Mouse (Mus musculus): ENCODE data around the gene Arhgap24. TPM values are rescaled to one million over a fixed set of nuclear protein-coding genes. Genes with fewer than 3 reads are reported as not detected.

The Arhgap24 gene
- total RNA-seq, 2 experiments from 2014 or later: 0.17 TPM; not detected in 1

GRCm38 (mm10) chr5:102568764-102569163 is 87.6 kb downstream of the Arhgap24 start:
- no peak for ATAC-seq (replicated peaks; ENCODE audit: low FRiP score, poor library complexity, severe bottlenecking)

GRCm38 (mm10) chr5:102571445-102571844 is 90.3 kb downstream of the Arhgap24 start:
- no peak for ATAC-seq (replicated peaks; ENCODE audit: low FRiP score, poor library complexity, severe bottlenecking)

DNA sequence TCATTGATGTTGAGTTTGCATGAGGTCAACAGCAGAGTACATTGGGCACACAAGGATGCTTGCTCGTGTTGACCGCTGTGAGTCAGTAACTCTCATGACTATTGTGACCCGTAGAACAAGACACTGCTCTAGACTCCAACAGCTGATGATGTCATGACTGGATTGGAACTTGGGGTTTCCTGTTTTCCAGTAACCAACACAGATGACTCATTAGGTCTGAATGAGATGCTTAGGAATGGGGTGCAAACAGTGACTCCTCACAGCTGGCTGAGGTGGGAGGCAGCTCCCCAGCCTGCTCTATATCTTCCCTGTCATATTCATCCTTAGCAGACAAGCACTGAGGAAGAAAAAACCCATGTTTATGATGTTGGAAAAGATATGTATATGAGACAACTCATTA is 95.6 kb downstream of the Arhgap24 start:
- ATAC-seq (replicated peaks; ENCODE audit: low FRiP score, poor library complexity, severe bottlenecking): no peak

- ATAC-seq (replicated peaks; ENCODE audit: low FRiP score, poor library complexity, severe bottlenecking): no peak
Measured at GRCm38 (mm10) chr5:102577729-102578128, 96.5 kb downstream of the Arhgap24 start.

GRCm38 (mm10) chr5:102578431-102578830 is 97.2 kb downstream of the Arhgap24 start:
- ATAC-seq (replicated peaks; ENCODE audit: low FRiP score, poor library complexity, severe bottlenecking): no peak

DNA sequence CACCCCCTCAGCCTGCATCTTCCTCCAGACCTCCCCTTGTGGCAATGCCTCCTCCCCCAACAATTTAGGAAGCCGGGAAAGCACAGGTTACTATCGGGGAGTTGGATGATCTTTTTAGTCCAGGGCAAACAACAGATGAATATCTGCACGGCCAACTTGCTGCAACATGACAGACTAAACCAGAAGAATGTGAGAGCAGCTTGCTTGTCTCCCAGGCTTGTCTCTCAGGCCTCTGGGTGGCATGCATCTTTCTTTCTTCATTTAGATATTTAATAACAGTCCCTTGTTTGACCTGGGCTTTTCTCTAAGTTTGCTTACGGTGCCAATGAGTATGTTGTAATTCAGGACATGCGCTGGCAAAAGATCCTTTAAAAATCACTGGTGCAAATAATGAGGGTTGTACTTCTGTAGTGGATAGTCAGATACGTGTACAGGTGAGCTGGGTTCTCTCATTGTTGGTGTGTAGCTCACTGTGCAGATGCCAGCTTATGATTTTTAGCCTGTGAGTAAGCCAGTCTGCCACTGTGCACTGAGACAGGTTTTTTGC is 101.7 kb downstream of the Arhgap24 start:
- ATAC-seq (replicated peaks; ENCODE audit: low FRiP score, poor library complexity, severe bottlenecking): no peak

GRCm38 (mm10) chr5:102591422-102591821 is 110.2 kb downstream of the Arhgap24 start:
- no peak for ATAC-seq (replicated peaks; ENCODE audit: low FRiP score, poor library complexity, severe bottlenecking)

- no peak for ATAC-seq (replicated peaks; ENCODE audit: low FRiP score, poor library complexity, severe bottlenecking)
Measured at GRCm38 (mm10) chr5:102593058-102593457, 111.9 kb downstream of the Arhgap24 start.

DNA sequence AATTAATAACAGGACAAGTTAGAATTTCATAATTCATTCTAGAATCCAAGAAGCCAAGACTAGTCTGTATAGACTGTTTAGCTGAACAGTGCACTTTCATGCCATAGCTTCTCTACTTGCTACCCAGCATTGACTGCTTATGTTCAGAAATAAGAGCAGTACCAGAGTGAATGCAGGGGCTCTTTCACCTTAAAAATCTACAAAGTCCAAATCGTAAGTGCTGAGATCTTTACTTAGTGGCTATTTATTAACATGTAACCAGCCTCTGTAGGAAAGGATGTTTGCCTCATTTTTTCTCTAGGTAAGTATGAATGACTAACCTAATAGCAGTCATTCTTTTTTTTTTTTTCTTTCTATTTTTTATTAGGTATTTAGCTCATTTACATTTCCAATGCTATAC is 117.9 kb downstream of the Arhgap24 start:
- no peak for ATAC-seq (replicated peaks; ENCODE audit: low FRiP score, poor library complexity, severe bottlenecking)

DNA sequence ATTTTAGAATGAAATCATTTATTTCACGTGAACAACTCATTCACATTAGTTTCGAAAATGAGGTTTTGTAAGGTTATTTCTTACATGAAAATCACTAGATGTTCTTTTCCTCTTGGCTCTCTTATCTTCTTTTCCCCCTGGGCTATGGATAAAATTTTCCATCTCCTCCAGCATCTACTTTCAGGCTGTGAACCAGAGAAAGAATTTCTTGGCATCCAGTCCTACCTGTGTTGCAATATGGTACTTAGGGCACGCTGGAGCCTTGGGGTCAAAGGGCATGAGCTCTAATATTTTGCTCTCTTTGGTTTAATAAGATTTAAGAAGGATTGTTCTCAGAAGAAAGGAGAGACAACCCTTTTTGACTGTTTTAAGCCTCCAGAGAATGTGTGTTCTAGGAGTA is 132.4 kb downstream of the Arhgap24 start:
- no peak for ATAC-seq (replicated peaks; ENCODE audit: low FRiP score, poor library complexity, severe bottlenecking)

DNA sequence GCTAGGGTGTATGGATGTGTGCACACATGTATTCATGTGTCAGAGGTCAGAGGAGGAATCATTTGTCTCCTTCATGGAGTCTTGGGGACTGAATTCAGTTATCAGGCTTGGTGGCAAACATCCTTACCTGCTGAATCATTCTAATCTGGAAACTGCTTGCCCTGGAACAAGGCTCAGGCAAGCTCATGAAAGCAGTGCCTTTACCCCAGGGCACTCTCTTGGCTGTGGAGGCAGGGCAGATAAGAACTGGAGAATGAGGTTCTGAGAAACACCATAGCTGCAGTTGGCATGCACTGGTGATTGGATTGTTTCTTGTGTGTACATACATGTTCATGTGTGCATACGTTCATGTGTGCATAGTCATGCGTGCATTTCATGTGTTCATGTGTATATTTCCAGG is 132.9 kb downstream of the Arhgap24 start:
- no peak for ATAC-seq (replicated peaks; ENCODE audit: low FRiP score, poor library complexity, severe bottlenecking)

DNA sequence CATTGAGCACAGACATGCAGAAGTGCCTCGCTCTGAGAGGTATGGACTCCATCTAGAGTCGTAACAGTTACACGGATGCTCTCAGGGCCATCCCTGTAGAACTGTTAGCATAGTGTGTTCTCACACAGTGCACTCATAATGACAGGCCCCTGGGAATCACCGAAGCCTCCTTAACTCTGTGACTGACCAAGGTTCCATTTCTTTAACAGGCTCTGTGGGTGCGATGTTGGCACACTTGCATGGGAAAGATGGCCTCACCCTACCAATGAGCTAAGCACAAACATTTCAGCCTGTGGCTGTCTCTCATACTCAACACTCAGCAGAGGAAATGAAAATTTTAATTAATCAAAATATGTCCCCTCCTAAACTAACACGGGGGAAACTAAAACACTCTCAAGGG is 134.1 kb downstream of the Arhgap24 start:
- no peak for ATAC-seq (replicated peaks; ENCODE audit: low FRiP score, poor library complexity, severe bottlenecking)

- no peak for ATAC-seq (replicated peaks; ENCODE audit: low FRiP score, poor library complexity, severe bottlenecking)
Measured at GRCm38 (mm10) chr5:102621036-102621435, 139.8 kb downstream of the Arhgap24 start.

GRCm38 (mm10) chr5:102623807-102624435 is 142.7 kb downstream of the Arhgap24 start:
- no peak for ATAC-seq (replicated peaks; ENCODE audit: low FRiP score, poor library complexity, severe bottlenecking)

- ATAC-seq (replicated peaks; ENCODE audit: low FRiP score, poor library complexity, severe bottlenecking): no peak
Measured at GRCm38 (mm10) chr5:102626671-102627070, 145.5 kb downstream of the Arhgap24 start.

- no peak for ATAC-seq (replicated peaks; ENCODE audit: low FRiP score, poor library complexity, severe bottlenecking)
Measured at GRCm38 (mm10) chr5:102629362-102629771, 148.2 kb downstream of the Arhgap24 start.

GRCm38 (mm10) chr5:102635591-102635990 is 154.4 kb downstream of the Arhgap24 start:
- ATAC-seq (replicated peaks; ENCODE audit: low FRiP score, poor library complexity, severe bottlenecking): no peak

DNA sequence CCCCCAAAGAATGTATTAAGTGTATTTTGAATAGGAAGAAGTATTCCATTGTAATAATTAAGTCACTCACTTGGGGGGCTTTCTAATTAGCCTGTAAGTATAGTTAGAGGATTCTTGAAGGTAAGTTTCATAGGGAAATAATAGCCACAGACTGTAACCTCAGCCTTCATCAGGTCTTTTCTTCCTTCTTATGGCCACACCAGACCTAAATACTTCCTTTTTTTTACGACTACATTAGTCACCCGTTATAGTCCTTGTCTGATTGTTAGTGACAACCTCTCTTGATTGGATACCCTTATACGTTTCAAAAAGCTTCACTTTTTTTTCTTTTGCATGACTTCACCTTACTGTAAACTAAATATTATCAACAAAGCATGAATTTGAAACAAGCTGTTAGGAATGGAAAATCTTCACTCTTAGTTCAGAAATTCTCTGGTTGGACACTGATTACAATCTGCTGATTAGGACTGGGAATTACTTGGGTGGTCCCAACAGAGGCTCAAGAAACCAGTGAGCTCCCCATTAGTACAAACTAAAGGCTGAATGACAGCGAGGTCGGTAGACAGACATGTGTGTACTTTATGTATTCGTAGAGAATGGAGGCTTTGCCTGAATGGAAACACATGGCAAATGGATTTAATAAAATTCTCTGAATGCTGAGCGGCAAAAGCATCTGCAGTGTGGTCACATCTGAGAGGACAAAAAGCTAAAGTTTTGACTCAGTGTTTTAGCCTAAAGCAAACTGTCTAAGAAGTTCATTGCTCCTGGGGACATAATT is 158.8 kb downstream of the Arhgap24 start:
- no peak for ATAC-seq (replicated peaks; ENCODE audit: low FRiP score, poor library complexity, severe bottlenecking)

- ATAC-seq (replicated peaks; ENCODE audit: low FRiP score, poor library complexity, severe bottlenecking): no peak
Measured at GRCm38 (mm10) chr5:102643364-102643763, 162.2 kb downstream of the Arhgap24 start.

DNA sequence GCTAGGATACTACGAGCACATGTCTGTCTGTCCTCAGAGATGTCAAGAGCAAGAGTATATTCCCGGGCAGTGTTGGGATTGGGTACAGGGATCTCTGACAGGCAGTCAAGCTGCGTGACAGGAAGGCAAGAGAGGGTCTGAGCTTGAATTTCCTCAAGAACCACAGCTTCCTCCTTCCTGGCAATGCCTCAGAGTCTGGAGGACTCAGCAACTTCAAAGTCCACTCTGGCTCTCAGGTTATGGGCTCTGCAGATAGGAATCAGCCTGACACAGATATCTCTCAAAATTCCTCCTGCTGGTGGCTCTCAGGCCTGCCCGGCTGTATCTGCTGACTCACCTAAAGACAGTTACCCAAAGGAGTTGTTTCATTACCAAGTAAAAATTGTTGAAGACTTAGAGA is 162.6 kb downstream of the Arhgap24 start:
- no peak for ATAC-seq (replicated peaks; ENCODE audit: low FRiP score, poor library complexity, severe bottlenecking)

DNA sequence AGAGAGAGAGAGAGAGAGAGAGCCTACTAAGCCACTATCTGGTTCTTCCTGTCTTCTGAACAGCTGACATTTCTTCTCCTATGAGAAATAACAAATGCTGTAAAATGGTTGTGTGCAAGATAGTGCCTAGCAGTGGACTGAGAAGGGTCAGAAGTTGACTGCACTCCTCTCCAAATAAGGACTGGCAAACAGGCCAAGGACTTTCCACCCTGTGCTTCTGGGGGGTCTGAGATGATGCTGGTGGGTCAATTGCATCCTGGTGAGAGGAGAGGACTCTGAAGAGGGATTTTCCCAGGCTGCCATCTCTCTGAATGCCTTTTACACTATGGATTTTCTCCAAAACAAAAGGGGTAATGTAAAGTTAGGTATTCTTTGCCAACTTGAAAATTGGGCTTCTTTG is 177.9 kb downstream of the Arhgap24 start:
- no peak for ATAC-seq (replicated peaks; ENCODE audit: low FRiP score, poor library complexity, severe bottlenecking)

All from erythroblast, adult 5-6 weeks (primary cell).